Comparison of ENCODE assay signal across 11 mouse cellular contexts in genomic region chrX:53670696-53671095, GRCm38 (mm10). TPM values are rescaled to one million over a fixed set of nuclear protein-coding genes. Genes with fewer than 3 reads are reported as not detected.
DNase-seq lines count a peak whose midpoint lies in the region; ATAC-seq and TF ChIP-seq lines count a peak whose summit lies in the region.
"Not testable (repeated sequence)": the region's sequence is repeated elsewhere in the genome, so short reads cannot be mapped to it uniquely, and the experiment has no call there.
"Had no signal": no experiment of that assay in that cellular context is flagged by ENCODE, and none has a peak within 500 bp of the region (broad histone marks: within the 10 kb centered on the region; RNA-seq: fewer than 3 reads in every experiment).

No protein-coding gene starts in this region.

- H3K27me3 ChIP-seq in embryonic facial prominence, embryonic 15.5 days; heart, embryonic 10.5 days (ENCODE audit: insufficient read depth, poor library complexity, severe bottlenecking); hindbrain, embryonic 15.5 days; liver, embryonic 15.5 days; midbrain, embryonic 15.5 days (replicated peaks); stomach, embryonic 15.5 days (replicated peaks): not testable (repeated sequence)

- not testable (repeated sequence) for H3K9ac ChIP-seq in embryonic facial prominence, embryonic 15.5 days; liver, embryonic 15.5 days; stomach, embryonic 15.5 days
- peak overlapping the region; percentile 14; the same call in 1 of the 2 replicates for H3K9ac ChIP-seq in hindbrain, embryonic 15.5 days
- H3K9ac ChIP-seq in midbrain, embryonic 15.5 days = peak overlapping the region; percentile 6; the same call in 1 of the 2 replicates

- not testable (repeated sequence) for TF ChIP-seq CTCF in layer of hippocampus, adult 2 months (conservative IDR thresholded peaks at IDR 0.05)

- H3K4me3 ChIP-seq in brown adipose tissue, adult 24 weeks (ENCODE audit: insufficient read depth, low read depth, low read length) = peak overlapping the region; percentile 66
- H3K4me3 ChIP-seq in embryonic facial prominence, embryonic 15.5 days (replicated peaks) = peak overlapping the region; percentile 39
- peak overlapping the region; percentile 40; the same call in 1 of the 2 replicates for H3K4me3 ChIP-seq in heart, embryonic 10.5 days
- H3K4me3 ChIP-seq in hindbrain, embryonic 15.5 days = peak overlapping the region; percentile 34
- H3K4me3 ChIP-seq in layer of hippocampus, adult 2 months = peak overlapping the region; percentile 49
- H3K4me3 ChIP-seq in liver, embryonic 15.5 days (replicated peaks) = peak overlapping the region; percentile 35; the same call in 1 of the 2 replicates
- peak overlapping the region; percentile 33 for H3K4me3 ChIP-seq in midbrain, embryonic 15.5 days
- peak overlapping the region; percentile 33 for H3K4me3 ChIP-seq in stomach, embryonic 15.5 days (replicated peaks)

- not testable (repeated sequence) for H3K4me1 ChIP-seq in brown adipose tissue, adult 24 weeks (ENCODE audit: control insufficient read depth, insufficient read depth, insufficient read length, low read length); embryonic facial prominence, embryonic 15.5 days; heart, embryonic 10.5 days; hindbrain, embryonic 15.5 days (replicated peaks); liver, embryonic 15.5 days (replicated peaks); midbrain, embryonic 15.5 days; stomach, embryonic 15.5 days

- not testable (repeated sequence) for ATAC-seq in embryonic facial prominence, embryonic 15.5 days (ENCODE audit: insufficient number of reproducible peaks, low FRiP score, low TSS enrichment, low read depth); liver, embryonic 15.5 days (ENCODE audit: insufficient read depth); stomach, embryonic 15.5 days (ENCODE audit: insufficient read depth, low FRiP score, low read depth)
- peak; percentile 64; the same call in 1 of the 2 replicates for ATAC-seq in hindbrain, embryonic 15.5 days (ENCODE audit: low FRiP score, low read depth)
- ATAC-seq in midbrain, embryonic 15.5 days (replicated peaks) = peak; percentile 61

- DNase-seq in heart, embryonic 10.5 days (ENCODE audit: low spot score); layer of hippocampus, adult 2 months (ENCODE audit: low spot score in 2 of 2): not testable (repeated sequence)

- not testable (repeated sequence) for H3K9me3 ChIP-seq in embryonic facial prominence, embryonic 15.5 days (replicated peaks); heart, embryonic 10.5 days; hindbrain, embryonic 15.5 days; liver, embryonic 15.5 days (replicated peaks); midbrain, embryonic 15.5 days; stomach, embryonic 15.5 days

- 18% methylated on average over 4 of the region's 4 CpGs for WGBS in embryonic facial prominence, embryonic 15.5 days
- WGBS in heart, embryonic 10.5 days = 26% methylated on average over 3 of the region's 4 CpGs
- 18% methylated on average over 3 of the region's 4 CpGs for WGBS in hindbrain, embryonic 15.5 days
- 16% methylated on average over 4 of the region's 4 CpGs for WGBS in liver, embryonic 15.5 days (ENCODE audit: insufficient replicate concordance)
- WGBS in midbrain, embryonic 15.5 days = 15% methylated on average over 4 of the region's 4 CpGs
- 10% methylated on average over 4 of the region's 4 CpGs for WGBS in stomach, embryonic 15.5 days

- not testable (repeated sequence) for H3K36me3 ChIP-seq in embryonic facial prominence, embryonic 15.5 days; heart, embryonic 10.5 days; hindbrain, embryonic 15.5 days; liver, embryonic 15.5 days (replicated peaks); midbrain, embryonic 15.5 days (replicated peaks); stomach, embryonic 15.5 days

- H3K4me2 ChIP-seq in embryonic facial prominence, embryonic 15.5 days (replicated peaks) = peak overlapping the region; percentile 38
- H3K4me2 ChIP-seq in hindbrain, embryonic 15.5 days = peak overlapping the region; percentile 52
- peak overlapping the region; percentile 44 for H3K4me2 ChIP-seq in liver, embryonic 15.5 days
- peak overlapping the region; percentile 43 for H3K4me2 ChIP-seq in midbrain, embryonic 15.5 days
- peak overlapping the region; percentile 41 for H3K4me2 ChIP-seq in stomach, embryonic 15.5 days

- peak overlapping the region; percentile 63; the same call in 1 of the 2 replicates for H3K27ac ChIP-seq in brown adipose tissue, adult 24 weeks (replicated peaks; ENCODE audit: low read depth, low read length)
- peak overlapping the region; percentile 63; the same call in 1 of the 2 replicates for H3K27ac ChIP-seq in embryonic facial prominence, embryonic 15.5 days (replicated peaks)
- H3K27ac ChIP-seq in heart, embryonic 10.5 days = 0 out of 2 replicates have a peak overlapping the region, but pooled peaks have one; percentile 29
- peak overlapping the region; percentile 79 for H3K27ac ChIP-seq in hindbrain, embryonic 15.5 days (replicated peaks)
- peak overlapping the region; percentile 89 for H3K27ac ChIP-seq in layer of hippocampus, adult 2 months
- H3K27ac ChIP-seq in liver, embryonic 15.5 days (replicated peaks); stomach, embryonic 15.5 days: not testable (repeated sequence)
- H3K27ac ChIP-seq in midbrain, embryonic 15.5 days = peak overlapping the region; percentile 84

RNA-seq across cellular contexts. Expression of gene Rtl8b, which starts 0.5 kb away (rescaled TPM):
- 15.3 and 19.4 TPM in 2 replicates for polyA plus RNA-seq in brown adipose tissue, adult 24 weeks (2012; ENCODE audit: insufficient read depth, insufficient read length, missing spikeins)
- polyA plus RNA-seq in embryonic facial prominence, embryonic 15.5 days (2015; fragmentation: Nextera tagmentation; extraction: Ambion mirVana) = 58.7 and 62.4 TPM in 2 replicates
- 65.5 and 75.6 TPM in 2 replicates for polyA plus RNA-seq in heart, embryonic 10.5 days (2016; fragmentation: Nextera tagmentation; extraction: Ambion mirVana)
- polyA plus RNA-seq in hindbrain, embryonic 15.5 days (2015; fragmentation: Nextera tagmentation; extraction: Ambion mirVana) = 189 and 193 TPM in 2 replicates
- 100 to 1,000 TPM; 164 to 168 TPM for total RNA-seq in layer of hippocampus, adult 2 months (2021)
- 5.7 and 6.7 TPM in 2 replicates for polyA plus RNA-seq in liver, embryonic 15.5 days (2015; fragmentation: Nextera tagmentation; extraction: Ambion mirVana)
- 192 and 194 TPM in 2 replicates for polyA plus RNA-seq in midbrain, embryonic 15.5 days (2015; fragmentation: Nextera tagmentation; extraction: Ambion mirVana)
- 48.5 and 58.4 TPM in 2 replicates for polyA plus RNA-seq in stomach, embryonic 15.5 days (2015; fragmentation: Nextera tagmentation; extraction: Ambion mirVana)

RNA-seq across cellular contexts. Expression of gene Rtl8a, which starts 27.2 kb away (rescaled TPM):
- polyA plus RNA-seq in brown adipose tissue, adult 24 weeks (2012; ENCODE audit: insufficient read depth, insufficient read length, missing spikeins) = 42.4 and 42.7 TPM in 2 replicates
- 70.3 and 77.3 TPM in 2 replicates for polyA plus RNA-seq in embryonic facial prominence, embryonic 15.5 days (2015; fragmentation: Nextera tagmentation; extraction: Ambion mirVana)
- polyA plus RNA-seq in heart, embryonic 10.5 days (2016; fragmentation: Nextera tagmentation; extraction: Ambion mirVana) = 78.5 and 92.4 TPM in 2 replicates
- 221 and 240 TPM in 2 replicates for polyA plus RNA-seq in hindbrain, embryonic 15.5 days (2015; fragmentation: Nextera tagmentation; extraction: Ambion mirVana)
- total RNA-seq in layer of hippocampus, adult 2 months (2021) = 100 to 1,000 TPM; 198 to 264 TPM
- 5.3 and 5.7 TPM in 2 replicates for polyA plus RNA-seq in liver, embryonic 15.5 days (2015; fragmentation: Nextera tagmentation; extraction: Ambion mirVana)
- polyA plus RNA-seq in midbrain, embryonic 15.5 days (2015; fragmentation: Nextera tagmentation; extraction: Ambion mirVana) = 231 and 240 TPM in 2 replicates
- 52.3 and 61.6 TPM in 2 replicates for polyA plus RNA-seq in stomach, embryonic 15.5 days (2015; fragmentation: Nextera tagmentation; extraction: Ambion mirVana)

RNA-seq across cellular contexts. Expression of gene 4930502E18Rik, which starts 53.9 kb away (rescaled TPM):
- polyA plus RNA-seq in brown adipose tissue, adult 24 weeks (2012; ENCODE audit: insufficient read depth, insufficient read length, missing spikeins) = not detected in 2 replicates
- 0.23 and 0.50 TPM in 2 replicates for polyA plus RNA-seq in embryonic facial prominence, embryonic 15.5 days (2015; fragmentation: Nextera tagmentation; extraction: Ambion mirVana)
- polyA plus RNA-seq in heart, embryonic 10.5 days (2016; fragmentation: Nextera tagmentation; extraction: Ambion mirVana) = 0.48 and 0.80 TPM in 2 replicates
- 0.34 TPM in 1 of 2 replicates, not detected in the other for polyA plus RNA-seq in hindbrain, embryonic 15.5 days (2015; fragmentation: Nextera tagmentation; extraction: Ambion mirVana)
- not detected for total RNA-seq in layer of hippocampus, adult 2 months (2021)
- polyA plus RNA-seq in liver, embryonic 15.5 days (2015; fragmentation: Nextera tagmentation; extraction: Ambion mirVana) = 0.06 and 0.10 TPM in 2 replicates
- polyA plus RNA-seq in midbrain, embryonic 15.5 days (2015; fragmentation: Nextera tagmentation; extraction: Ambion mirVana) = 0.23 and 0.32 TPM in 2 replicates
- polyA plus RNA-seq in stomach, embryonic 15.5 days (2015; fragmentation: Nextera tagmentation; extraction: Ambion mirVana) = not detected in 2 replicates
- total RNA-seq: gastrocnemius, adult 8-10 months; heart, postnatal 14 days had no signal
- polyA plus RNA-seq: Patski had no signal
